Mouse (Mus musculus): ENCODE measurements around the gene Cited1. TPM values are rescaled to one million over a fixed set of nuclear protein-coding genes. Genes with fewer than 3 reads are reported as not detected.

Gene Cited1
- not detected for polyA plus RNA-seq (2017; shearing (Covaris generic))

GRCm38 (mm10) chrX:102251937-102252860 is at the start of gene Cited1:
Gene Cited1 (minus strand): TSS chrX:102252181.

Other genes starting within 250 kb of the Cited1 start
- 0.17 TPM for gene Rtl5, start 180.9 kb downstream of the Cited1 start, polyA plus RNA-seq (2017; shearing (Covaris generic))
- 12.9 TPM for gene Pin4, start 132.7 kb downstream of the Cited1 start, polyA plus RNA-seq (2017; shearing (Covaris generic))
- gene Ercc6l, start 95.1 kb downstream of the Cited1 start, polyA plus RNA-seq (2017; shearing (Covaris generic)) = 2.4 TPM
- 766 TPM for gene Rps4x, start 62.8 kb downstream of the Cited1 start, polyA plus RNA-seq (2017; shearing (Covaris generic))

All from effector memory CD4-positive, alpha-beta T cell, adult 5 months (primary cell).